Mouse (Mus musculus): ENCODE data around the gene Gm1604a. TPM values are rescaled to one million over a fixed set of nuclear protein-coding genes. Genes with fewer than 3 reads are reported as not detected.
"Not testable (repeated sequence)": the region's sequence is repeated elsewhere in the genome, so short reads cannot be mapped to it uniquely, and the experiment has no call there.

Gene Gm1604a
- total RNA-seq (2021) (not detected), polyA plus RNA-seq (2012; rRNA removed) (0.28 TPM in 1 of 2 replicates, not detected in the other)
- long read RNA-seq: 0 reads

- not testable (repeated sequence) for DNase-seq
Observed at GRCm38 (mm10) chr17:7025257-7025656, at the start of gene Gm1604a. Gm1604a (plus strand) TSS chr17:7025568.

DNA sequence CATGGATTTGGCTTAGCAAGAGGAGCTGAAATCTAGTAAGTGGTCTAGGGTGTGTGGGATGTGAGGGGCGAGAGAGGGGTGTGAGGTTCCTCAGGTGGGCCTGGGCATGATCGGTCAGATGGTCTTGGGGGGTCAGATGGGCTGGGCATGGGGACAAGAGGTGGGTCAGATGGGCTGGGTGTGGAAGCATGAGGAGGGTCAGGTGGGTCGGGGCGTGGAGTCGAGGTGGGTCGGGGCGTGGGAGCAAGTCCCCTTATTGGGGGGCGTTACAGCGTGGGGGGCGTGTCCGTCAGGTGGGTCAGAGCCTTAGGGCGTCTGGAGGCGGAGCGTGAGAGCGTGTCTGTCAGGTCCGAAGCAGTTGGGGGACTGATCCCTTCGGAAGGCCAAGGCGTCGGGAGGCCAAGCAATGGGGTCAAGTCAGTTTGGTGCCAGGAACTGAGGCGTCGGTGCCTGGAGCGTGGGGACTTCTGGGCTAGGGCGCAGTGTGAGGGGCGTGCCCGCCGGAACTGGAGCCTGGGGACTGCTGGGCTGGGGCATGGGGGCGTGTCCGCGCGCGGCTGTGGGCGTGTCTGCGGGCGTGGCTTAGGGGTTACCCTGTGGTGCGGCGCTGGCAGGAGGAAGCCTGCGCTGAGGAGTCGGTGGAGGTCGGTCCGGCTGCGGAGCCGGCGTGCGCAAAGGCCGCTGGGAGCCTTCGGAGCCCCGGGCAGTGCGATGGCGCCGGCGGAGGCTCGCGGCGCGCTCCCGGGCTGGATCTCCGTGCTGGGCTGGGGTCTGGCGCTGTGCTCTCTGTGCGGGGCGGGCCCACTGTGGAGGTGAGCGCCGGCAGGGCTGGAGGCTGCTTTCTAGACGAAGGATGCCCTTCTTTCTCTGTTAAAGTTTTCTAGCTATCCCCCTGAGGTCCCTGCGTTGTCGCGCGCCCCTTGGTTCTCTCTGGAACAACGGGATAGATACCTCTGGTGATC is 46.8 kb upstream of the Gm1604a start, which contains the start of gene Gm49721:
Gene Gm49721, plus strand, starts transcription at position 618 of the 962 bp plus-strand sequence.
- DNase-seq: peak; percentile 86

- DNase-seq: not testable (repeated sequence)
Observed at GRCm38 (mm10) chr17:6979380-6979779, 46.0 kb upstream of the Gm1604a start.

- peak; percentile 31 for DNase-seq
Observed at GRCm38 (mm10) chr17:6980144-6980543, 45.2 kb upstream of the Gm1604a start.

DNA sequence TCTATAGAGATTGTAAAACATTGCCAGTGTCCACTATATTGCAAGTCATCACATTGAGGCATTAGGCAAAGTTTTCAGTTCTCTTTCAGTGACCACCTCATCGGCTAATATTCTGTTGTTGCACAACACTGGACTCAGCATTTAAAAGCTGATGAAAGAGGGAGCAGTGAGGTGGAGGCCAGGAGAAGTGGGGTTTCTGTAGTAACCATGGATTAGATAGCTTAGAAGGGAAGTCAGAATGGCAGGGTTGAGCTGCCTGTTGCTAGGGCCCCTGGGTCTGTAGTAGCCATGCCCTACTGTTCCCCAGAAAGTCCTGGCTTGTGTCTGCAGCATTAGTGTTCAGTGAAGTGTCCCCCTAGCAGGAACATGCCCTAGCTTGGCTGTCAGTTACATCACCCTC is 39.2 kb upstream of the Gm1604a start:
- not testable (repeated sequence) for DNase-seq

DNA sequence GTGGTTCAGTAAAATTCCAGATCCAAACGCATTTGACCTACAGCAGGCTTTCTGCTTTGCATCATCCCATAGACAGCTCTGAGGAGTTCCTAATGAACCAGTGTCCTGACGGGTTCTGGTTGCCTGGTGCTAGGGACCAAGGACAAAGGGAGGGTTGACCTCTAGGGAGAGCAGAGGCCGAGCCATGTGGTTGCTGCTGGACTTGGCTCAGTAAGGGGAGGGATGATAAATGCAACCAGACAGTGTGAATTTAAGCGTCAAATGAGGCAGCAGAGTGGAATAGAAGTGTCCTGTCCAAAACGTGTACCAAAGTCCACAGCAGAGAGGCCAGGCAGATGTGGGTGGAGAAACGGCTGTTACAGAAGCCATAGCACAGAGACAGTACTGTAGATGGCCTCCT is 29.9 kb upstream of the Gm1604a start:
- DNase-seq: not testable (repeated sequence)

DNA sequence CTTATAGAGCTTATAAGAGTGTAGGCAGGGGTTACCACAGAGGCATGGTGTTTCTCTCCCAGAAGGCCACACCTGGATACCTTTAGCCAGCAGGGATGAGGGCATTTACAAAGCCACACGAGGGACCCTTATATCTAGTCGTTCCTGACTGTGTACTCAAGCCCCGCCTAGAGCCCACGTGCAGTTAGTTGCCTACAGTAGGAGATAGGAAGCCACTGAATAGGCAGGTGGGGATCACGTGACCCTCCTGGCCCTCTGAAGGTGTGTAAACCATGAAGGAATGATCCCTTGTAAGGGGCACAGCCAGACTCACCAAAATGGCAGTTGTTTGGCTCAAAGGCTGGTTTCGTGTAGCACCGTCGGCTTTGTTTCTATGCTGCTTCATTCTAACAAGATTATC is 28.5 kb upstream of the Gm1604a start:
- DNase-seq: not testable (repeated sequence)

DNA sequence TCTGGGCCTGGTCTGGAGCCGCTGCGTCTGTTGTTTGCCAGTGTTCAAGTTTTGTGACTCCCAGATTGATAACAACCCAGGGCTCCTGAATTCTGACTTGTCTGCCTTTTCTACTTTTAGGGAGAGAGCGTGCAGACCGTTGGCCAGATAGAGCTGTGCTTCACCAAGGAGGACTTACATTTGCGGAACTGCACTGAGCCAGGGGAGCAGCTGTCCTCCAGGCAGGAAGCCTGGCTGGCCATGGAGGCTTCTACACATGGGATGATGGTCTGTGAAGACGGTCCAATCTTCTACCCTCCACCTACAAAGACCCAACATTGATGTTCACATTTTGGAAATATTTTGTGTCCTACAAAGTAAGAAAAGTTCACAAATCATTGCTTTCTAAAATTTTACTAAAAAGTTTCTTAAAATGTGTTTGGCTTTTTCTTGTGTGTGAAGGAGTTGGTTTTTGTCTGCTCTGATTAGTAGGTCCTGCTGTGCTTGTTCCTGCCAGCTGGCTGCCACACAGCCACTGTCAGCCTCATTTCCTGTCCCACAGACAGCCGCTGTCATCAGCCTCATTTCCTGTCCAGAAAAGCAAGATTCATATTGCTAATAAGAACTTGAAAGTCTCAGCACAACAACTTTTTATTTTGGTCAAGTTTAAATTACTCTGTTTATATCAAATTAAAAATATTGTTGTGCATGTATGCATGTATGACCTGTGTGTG is 27.4 kb upstream of the Gm1604a start:
- DNase-seq: not testable (repeated sequence)

DNA sequence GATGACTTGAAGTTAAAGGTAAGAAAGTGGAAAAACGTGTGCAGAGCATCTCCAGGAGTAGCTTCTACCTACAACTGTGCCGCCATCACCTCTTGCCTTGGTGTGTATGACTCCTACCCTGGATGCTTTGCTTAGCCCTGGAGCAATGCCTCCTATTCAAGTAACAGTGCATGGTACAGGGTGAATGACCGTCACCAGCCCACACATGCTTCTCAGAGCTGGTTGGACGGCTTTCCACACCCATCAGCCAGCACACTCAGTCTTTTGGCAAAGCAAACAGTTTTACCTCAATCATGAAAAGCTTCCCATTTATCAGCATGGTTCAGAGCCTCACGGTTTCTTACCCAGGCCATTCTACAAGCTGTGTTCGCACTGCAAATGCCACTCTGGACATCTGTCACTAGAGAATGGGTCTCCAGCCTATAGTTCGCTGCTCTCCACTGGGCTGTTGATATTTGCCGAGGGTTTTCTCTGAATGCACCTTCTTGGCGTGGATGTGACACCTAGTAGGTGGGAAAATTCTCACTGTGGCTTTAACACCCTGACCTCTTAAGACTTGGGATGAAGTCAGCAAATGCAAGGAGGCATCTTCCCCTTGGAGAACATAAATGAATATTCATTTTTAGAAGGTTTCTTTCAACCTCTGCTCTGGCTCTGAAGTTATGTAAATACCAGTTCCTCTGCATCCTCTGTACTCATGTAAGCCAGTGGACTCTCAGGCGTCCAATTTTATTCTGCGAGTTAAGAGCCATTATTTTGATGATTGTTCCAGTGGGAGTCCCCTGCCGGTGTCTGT is 23.4 kb upstream of the Gm1604a start:
- not testable (repeated sequence) for DNase-seq

- DNase-seq: not testable (repeated sequence)
Observed at GRCm38 (mm10) chr17:7003392-7003791, 22.0 kb upstream of the Gm1604a start.

DNA sequence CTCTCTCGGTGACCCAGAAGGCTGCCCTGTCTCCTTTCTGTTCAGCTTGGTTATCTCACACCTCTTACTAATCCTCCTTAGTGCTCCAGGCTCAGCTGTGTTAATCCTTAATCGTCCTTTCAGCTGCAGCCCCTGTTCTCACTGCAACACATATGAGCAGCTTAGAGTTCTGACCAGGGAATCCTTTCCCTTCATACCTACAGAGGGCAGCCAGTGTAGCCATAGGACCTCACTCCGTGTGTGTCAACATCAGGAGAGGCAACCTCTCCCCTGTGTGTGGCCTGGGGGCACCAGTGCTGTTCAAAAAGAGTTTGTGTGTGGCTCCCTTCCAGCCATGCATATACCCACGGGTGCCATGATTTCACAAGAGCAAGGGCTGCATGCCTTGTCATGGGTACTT is 19.7 kb upstream of the Gm1604a start:
- DNase-seq: not testable (repeated sequence)

DNA sequence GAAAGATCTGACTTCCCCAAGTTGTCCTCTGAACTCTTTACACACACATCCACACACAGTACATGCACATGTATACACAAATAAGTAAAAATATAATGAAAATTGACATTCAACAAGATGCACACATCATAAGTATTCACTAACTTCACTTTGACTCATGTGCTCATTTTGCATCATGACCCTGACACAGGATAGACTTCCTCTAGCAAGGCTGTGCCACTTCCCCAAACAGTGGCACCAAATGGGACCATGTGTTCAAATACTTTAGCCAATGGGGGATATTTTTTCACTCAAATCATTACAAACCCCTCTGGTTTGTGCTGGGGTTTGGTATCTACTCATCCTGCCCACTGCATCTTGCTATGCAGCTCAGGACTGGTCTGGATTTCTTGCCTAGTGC is 16.5 kb upstream of the Gm1604a start:
- not testable (repeated sequence) for DNase-seq

GRCm38 (mm10) chr17:7009440-7009839 is 15.9 kb upstream of the Gm1604a start:
- DNase-seq: not testable (repeated sequence)

GRCm38 (mm10) chr17:7009901-7010300 is 15.5 kb upstream of the Gm1604a start:
- DNase-seq: not testable (repeated sequence)

DNA sequence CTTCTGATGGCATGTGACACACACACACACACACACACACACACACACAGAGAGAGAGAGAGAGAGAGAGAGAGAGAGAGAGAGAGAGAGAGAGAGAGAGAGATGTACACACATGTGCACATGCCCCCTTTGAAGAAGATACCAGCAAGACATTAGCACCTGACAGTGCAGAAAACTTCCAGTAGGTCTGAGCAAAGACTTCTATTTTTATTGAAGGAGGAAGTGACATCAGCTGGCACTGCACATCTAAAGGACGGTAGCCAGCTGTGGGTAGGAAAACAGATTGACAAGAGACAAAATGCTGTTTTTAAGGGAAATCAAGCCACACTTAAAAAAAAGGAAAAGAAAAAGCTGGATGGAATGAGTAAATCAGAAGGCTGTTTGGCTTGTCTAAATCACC is 11.2 kb upstream of the Gm1604a start:
- not testable (repeated sequence) for DNase-seq

- not testable (repeated sequence) for DNase-seq
Observed at GRCm38 (mm10) chr17:7025764-7026346, 487 bp downstream of the Gm1604a start.

DNA sequence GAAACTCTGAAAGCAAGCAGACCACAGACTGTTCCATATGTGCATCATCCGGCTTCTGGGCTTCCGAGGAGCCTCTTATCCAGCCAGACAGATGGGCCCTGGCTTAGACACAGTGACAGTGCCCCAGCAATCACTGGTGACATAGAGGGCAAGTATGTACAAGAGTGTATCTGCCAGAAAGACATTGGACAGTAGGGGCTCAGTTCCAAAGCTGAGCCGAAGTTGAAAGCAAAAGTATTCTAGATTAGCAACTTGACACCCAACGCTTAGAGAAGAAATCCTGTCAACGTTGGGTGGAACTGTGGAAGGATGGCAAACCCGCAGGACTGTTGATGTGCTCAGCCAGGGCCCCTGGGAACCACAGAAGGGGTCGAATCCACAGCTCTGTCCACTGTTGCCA is 4.8 kb downstream of the Gm1604a start:
- DNase-seq: not testable (repeated sequence)

DNA sequence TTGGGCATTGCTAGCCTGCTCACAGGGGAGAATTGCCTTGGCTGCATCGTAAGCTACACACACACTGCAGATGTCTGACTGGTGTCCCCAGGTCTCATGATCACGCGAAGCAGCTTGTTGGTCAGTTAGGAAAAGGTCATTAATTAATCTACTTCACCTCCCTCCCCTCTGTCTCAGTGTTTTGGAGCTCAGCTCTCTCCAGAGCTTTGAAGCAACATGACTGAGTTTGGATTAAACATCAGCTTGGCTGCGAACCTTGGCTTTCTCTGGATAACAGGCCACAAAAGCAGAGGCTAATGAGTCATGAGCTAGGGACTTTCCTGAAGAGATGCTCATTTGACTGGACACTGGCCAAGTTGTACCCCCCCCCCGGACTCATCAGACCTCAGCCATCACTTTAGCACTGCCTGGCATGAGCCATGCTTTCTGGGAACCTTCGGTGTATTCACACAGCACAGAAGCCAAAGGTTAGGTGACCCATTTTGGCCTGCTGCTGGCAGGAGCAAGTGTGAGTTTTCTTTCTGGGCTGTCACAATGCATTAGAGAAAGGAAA is 5.3 kb downstream of the Gm1604a start:
- not testable (repeated sequence) for DNase-seq

DNA sequence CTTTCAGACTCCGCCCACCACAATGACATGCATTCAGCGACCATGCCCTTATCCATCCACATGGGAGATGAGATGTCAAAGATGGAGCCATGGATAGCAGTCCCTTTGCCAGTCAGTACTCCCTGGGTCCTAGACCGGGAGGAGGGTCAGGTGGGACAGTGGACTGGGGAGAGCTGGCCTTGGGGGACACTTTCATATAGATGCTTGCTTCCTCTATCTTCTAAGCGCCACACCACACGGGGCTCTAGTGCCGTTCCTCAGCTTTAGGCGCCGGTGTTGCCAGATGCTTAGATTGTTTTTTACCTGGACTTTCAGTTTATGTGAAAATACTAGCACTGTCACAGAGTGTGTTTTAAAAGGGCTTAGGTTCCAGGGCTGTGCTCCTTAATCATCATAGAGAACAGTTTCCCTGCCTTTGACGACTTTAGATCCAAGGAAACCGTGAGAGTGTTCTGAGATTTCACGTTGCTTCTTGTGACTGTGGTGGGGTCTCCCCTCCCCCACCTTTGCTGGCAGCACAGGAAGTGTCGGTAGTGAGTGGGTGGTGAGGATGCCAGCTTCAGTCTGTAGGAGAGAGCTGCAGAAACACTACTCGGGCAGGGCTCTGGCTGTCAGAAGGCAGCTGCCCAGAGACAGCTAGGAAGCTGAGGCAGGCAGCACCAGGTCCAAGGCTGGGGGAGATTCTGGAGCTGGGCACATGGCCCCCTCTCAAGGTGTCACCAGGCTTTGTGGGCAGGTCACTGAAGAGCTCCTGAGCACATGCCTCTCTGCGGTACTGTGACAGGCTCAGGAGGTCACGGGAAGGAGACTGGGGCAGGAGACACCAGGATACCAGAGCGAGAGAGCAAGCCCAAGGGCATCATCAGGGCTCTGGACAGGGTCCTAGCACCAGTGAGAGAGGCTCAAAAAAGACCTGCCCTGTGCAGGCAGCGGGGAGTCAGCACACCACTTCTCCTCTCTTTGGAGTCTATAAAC is 8.1 kb downstream of the Gm1604a start:
- not testable (repeated sequence) for DNase-seq

All from adrenal gland, adult 2 months (tissue).